Mouse (Mus musculus) liver, adult 2 months (tissue): Measurements from ENCODE around the gene S100a3. TPM values are rescaled to one million over a fixed set of nuclear protein-coding genes. Genes with fewer than 3 reads are reported as not detected.

Experiments used
- DNase-seq: peaks from one replicate; pipeline ENCODE4 v3.0.0-alpha.2; 2011; ENCODE audit warnings: low read depth, low spot score; ENCODE audit errors: extremely low read depth
- H3K27ac ChIP-seq: fragments of 200-500 bp; replicated peaks from 2 replicates; pipeline ENCODE4 v1.5.1; 2012; ENCODE audit warnings: low read depth, mild to moderate bottlenecking, control low read depth, inconsistent platforms, low read length; ENCODE audit not compliant: insufficient read depth
- H3K27me3 ChIP-seq: fragments of 200-500 bp; 2 replicates; pipeline ENCODE4 v1.6.1; 2012; ENCODE audit warnings: mild to moderate bottlenecking, moderate library complexity, low read length, inconsistent platforms; ENCODE audit not compliant: control insufficient read depth, insufficient read depth
- H3K36me3 ChIP-seq: fragments of 200-500 bp; 2 replicates; pipeline ENCODE4 v1.6.1; 2012; ENCODE audit warnings: low read length, inconsistent platforms; ENCODE audit not compliant: control insufficient read depth, insufficient read depth
- H3K4me1 ChIP-seq: fragments of 200-500 bp; 2 replicates; pipeline ENCODE4 v1.6.1; 2011; ENCODE audit warnings: low read length; ENCODE audit not compliant: control insufficient read depth, insufficient read depth
- H3K4me3 ChIP-seq: fragments of 200-500 bp; 2 replicates; pipeline ENCODE4 v1.5.1; 2011; ENCODE audit warnings: low read depth, mild to moderate bottlenecking, control low read depth, low read length, moderate library complexity; ENCODE audit not compliant: insufficient read depth
- H3K79me2 ChIP-seq: fragments of 200-500 bp; 2 replicates; pipeline ENCODE4 v1.6.1; 2012; ENCODE audit warnings: inconsistent platforms, mild to moderate bottlenecking, low read length, moderate library complexity; ENCODE audit not compliant: control insufficient read depth, insufficient read depth
- H3K9ac ChIP-seq: fragments of 200-500 bp; 2 replicates; pipeline ENCODE4 v1.6.1; 2012; ENCODE audit warnings: low read depth, mild to moderate bottlenecking, control low read depth, inconsistent platforms, low read length
- CTCF ChIP-seq: fragments of 200-500 bp; IDR thresholded peaks from 2 replicates; pipeline ENCODE4 v1.5.1; 2011; ENCODE audit warnings: low read depth, low read length, control low read depth
- POLR2A ChIP-seq: fragments of 200-500 bp; IDR thresholded peaks from 2 replicates; pipeline ENCODE4 v1.6.1; 2011; ENCODE audit warnings: low read length, control low read depth; ENCODE audit not compliant: insufficient read depth; ENCODE audit errors: extremely low read depth
- whole genome bisulfite sequencing: fragments of 180-500 bp; shearing (Covaris S2); methylation state at CpG from one replicate; pipeline ENCODE4 v1.1.7; 2018; 5-methylcytosine and 5-hydroxymethylcytosine counted together
- polyA plus RNA-seq: library from polyadenylated mRNA; depleted of rRNA; stranded (reverse); fragments of >200 nt; gene quantifications from 2 replicates; pipeline ENCODE4 v1.2.3, GENCODE M21; 2012
- total RNA-seq: library from RNA; depleted of rRNA; stranded (reverse); fragments of >200 nt; gene quantifications from 2 replicates; pipeline ENCODE4 v1.2.3, GENCODE M21; 2014

The S100a3 gene
- total and polyA plus RNA-seq, 2 experiments = not detected

- no peaks in the 10 kb centered on the region for H3K4me1 ChIP-seq
- 93% methylated on average over 7 of the region's 7 CpGs for whole genome bisulfite sequencing
Measured at GRCm38 (mm10) chr3:90527291-90527873, 33.0 kb upstream of the S100a3 start.

DNA sequence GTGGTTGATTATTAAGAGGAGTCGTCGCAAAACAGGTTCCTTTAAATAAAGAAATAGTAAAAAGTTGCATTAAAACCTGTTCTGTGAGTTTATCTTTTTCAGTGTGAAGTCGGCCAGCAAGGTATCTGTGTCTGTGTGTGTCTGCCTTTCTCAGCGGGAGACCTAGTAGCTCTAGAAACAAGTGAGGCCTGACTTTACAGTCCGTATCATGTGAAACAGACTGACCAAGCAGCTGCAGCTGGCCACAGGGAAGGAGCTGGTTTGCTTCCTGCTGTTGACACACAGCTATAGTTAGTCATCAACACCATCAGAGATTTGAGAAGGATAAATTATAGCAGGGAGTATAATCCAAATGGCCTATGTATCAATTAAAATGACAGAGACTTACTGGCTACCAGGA is 28.7 kb upstream of the S100a3 start:
- TF ChIP-seq CTCF (no peak), POLR2A (no peak)
- Histone ChIP-seq H3K27ac (no peak overlapping the region), H3K79me2 (no peaks in the 10 kb centered on the region), H3K9ac (no peak overlapping the region), H3K36me3 (no peaks in the 10 kb centered on the region), H3K4me1 (peaks cover 2% of the 10 kb centered on the region), H3K4me3 (no peak overlapping the region), H3K27me3 (no peaks in the 10 kb centered on the region)
- 75% methylated on average over 5 of the region's 5 CpGs for WGBS
- no peak for DNase-seq

More at GRCm38 (mm10) chr3:90527291-90527873, 33.0 kb upstream of the S100a3 start:
- no peaks in the 10 kb centered on the region for H3K79me2 ChIP-seq
- no peak for TF ChIP-seq POLR2A
- TF ChIP-seq CTCF = no peak
- no peak overlapping the region for H3K9ac ChIP-seq
- no peak for DNase-seq
- H3K36me3 ChIP-seq = peaks cover 7% of the 10 kb centered on the region; the same call in 1 of the 2 replicates
- no peaks in the 10 kb centered on the region for H3K27me3 ChIP-seq
- no peak overlapping the region for H3K27ac ChIP-seq
- H3K4me3 ChIP-seq = no peak overlapping the region

DNA sequence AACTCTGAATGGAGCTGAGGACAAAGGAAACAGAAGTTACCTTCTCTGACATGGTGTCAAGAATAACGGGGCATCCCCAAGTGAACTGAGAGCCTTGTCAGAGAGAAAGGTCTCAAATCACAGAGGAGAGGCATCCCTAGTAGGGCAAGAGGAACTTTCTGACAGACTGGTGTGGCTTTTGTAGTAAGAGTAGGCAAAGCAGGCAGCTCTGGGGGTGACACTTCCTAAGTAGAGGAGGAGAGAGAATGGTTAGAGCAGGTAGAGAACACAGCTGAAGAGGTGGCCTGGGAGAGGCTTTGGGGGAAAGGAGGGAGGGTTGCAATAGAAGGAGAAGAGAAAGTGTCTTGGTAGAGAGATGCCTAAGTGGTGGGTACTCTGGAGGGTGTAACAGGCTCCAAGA is 24.9 kb upstream of the S100a3 start:
- 65% methylated on average over 1 of the region's 1 CpGs for WGBS
- Histone ChIP-seq H3K79me2 (peaks cover 5% of the 10 kb centered on the region; the same call in 1 of the 2 replicates), H3K4me3 (no peak overlapping the region), H3K4me1 (peaks cover 5% of the 10 kb centered on the region), H3K9ac (no peak overlapping the region), H3K27me3 (no peaks in the 10 kb centered on the region), H3K36me3 (no peaks in the 10 kb centered on the region), H3K27ac (no peak overlapping the region)
- DNase-seq = no peak
- TF ChIP-seq POLR2A = no peak

GRCm38 (mm10) chr3:90537141-90537904 is 23.1 kb upstream of the S100a3 start, which contains the start of gene S100a16:
Gene S100a16 (plus strand): TSS chr3:90537254.
- WGBS = 25% methylated on average over 10 of the region's 10 CpGs
- Histone ChIP-seq H3K79me2 (peaks cover 5% of the 10 kb centered on the region; the same call in 1 of the 2 replicates), H3K4me1 (peaks cover 7% of the 10 kb centered on the region), H3K27ac (peak within 1 kb of the TSS; percentile 73), H3K36me3 (peaks cover under 1% of the 10 kb centered on the region), H3K4me3 (peak within 1 kb of the TSS; percentile 63), H3K9ac (peak within 1 kb of the TSS; percentile 61), H3K27me3 (no peaks in the 10 kb centered on the region)
- peak; percentile 89 for DNase-seq
- TF ChIP-seq POLR2A = peak; percentile 54; the same call in 1 of the 2 replicates
- TF ChIP-seq CTCF = no peak

DNA sequence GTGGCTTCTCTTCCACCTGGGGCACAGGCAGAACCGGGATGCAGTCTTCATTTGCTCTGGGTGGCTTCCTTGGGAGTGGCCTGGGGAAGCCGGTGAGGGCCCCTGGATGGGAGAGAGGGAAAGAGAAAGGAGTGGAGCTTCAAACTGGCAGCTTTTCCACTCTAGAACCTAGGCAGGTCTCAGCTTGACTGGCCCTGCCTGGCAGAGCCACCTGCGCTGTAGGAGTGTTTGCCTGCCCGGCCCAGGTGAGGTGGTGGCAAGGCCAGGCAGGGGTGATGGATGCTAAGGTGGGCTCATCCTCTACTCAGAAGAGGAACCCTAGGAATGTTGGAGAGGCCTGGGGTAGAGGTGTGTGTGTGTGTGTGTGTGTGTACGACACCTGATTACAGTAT is 22.5 kb upstream of the S100a3 start:
- peaks cover 7% of the 10 kb centered on the region for H3K4me1 ChIP-seq
- peaks cover 5% of the 10 kb centered on the region; the same call in 1 of the 2 replicates for H3K79me2 ChIP-seq
- peak overlapping the region; percentile 73 for H3K27ac ChIP-seq
- WGBS = 56% methylated on average over 5 of the region's 5 CpGs
- DNase-seq = no peak
- H3K27me3 ChIP-seq = no peaks in the 10 kb centered on the region
- peak overlapping the region; percentile 63 for H3K4me3 ChIP-seq
- peaks cover 1% of the 10 kb centered on the region for H3K36me3 ChIP-seq
- TF ChIP-seq POLR2A = no peak
- H3K9ac ChIP-seq = peak overlapping the region; percentile 61

- H3K4me1 ChIP-seq = peaks cover 7% of the 10 kb centered on the region
- peaks cover 1% of the 10 kb centered on the region for H3K36me3 ChIP-seq
- H3K27me3 ChIP-seq = no peaks in the 10 kb centered on the region
- no peak for DNase-seq
- H3K27ac ChIP-seq = peak overlapping the region; percentile 64
- peak overlapping the region; percentile 55 for H3K9ac ChIP-seq
- TF ChIP-seq POLR2A (no peak), CTCF (no peak)
- peaks cover 5% of the 10 kb centered on the region; the same call in 1 of the 2 replicates for H3K79me2 ChIP-seq
- peak overlapping the region; percentile 53 for H3K4me3 ChIP-seq
- 80% methylated on average over 4 of the region's 4 CpGs for WGBS
Measured at GRCm38 (mm10) chr3:90540904-90541303, 19.5 kb upstream of the S100a3 start.
